Mouse (Mus musculus): ENCODE results near the gene Cactin. TPM values are rescaled to one million over a fixed set of nuclear protein-coding genes. Genes with fewer than 3 reads are reported as not detected.

Gene Cactin
- polyA plus RNA-seq, 2 experiments, result 25.3 to 50.0 TPM

- WGBS, result 30% methylated on average over 14 of the region's 19 CpGs
- peak; percentile 51 for ATAC-seq (ENCODE audit: low FRiP score, low read depth)
- no peaks in the 10 kb centered on the region for H3K9me3 ChIP-seq (ENCODE audit: control insufficient read depth, low read length)
- peaks cover 20% of the 10 kb centered on the region for H3K4me1 ChIP-seq (ENCODE audit: control insufficient read depth, insufficient read depth, low read length)
- H3K36me3 ChIP-seq (ENCODE audit: control insufficient read depth, insufficient read depth, low read length), result no peaks in the 10 kb centered on the region
- TF ChIP-seq POLR2A (IDR thresholded peaks at IDR 0.05; ENCODE audit: borderline replicate concordance, extremely low read depth, insufficient read depth, insufficient read length), result no peak
- H3K27me3 ChIP-seq (ENCODE audit: control insufficient read depth, insufficient read depth, low read length), result 0 out of 2 replicates have a peak, but pooled peaks cover 11% of the 10 kb centered on the region
- peak; percentile 58 for DNase-seq (ENCODE audit: low spot score)
- H3K9ac ChIP-seq (ENCODE audit: low read depth, low read length, severe bottlenecking), result peak overlapping the region; percentile 40
- H3K4me2 ChIP-seq (replicated peaks; ENCODE audit: low read depth, low read length, severe bottlenecking), result peak overlapping the region; percentile 22
- H3K27ac ChIP-seq (replicated peaks; ENCODE audit: low read depth, low read length), result peak overlapping the region; percentile 86
- H3K4me3 ChIP-seq (replicated peaks; ENCODE audit: low read length), result no peak overlapping the region
Observed at GRCm38 (mm10) chr10:81335393-81336340, 14.8 kb downstream of the Cactin start.

- Histone ChIP-seq H3K4me2 (replicated peaks; ENCODE audit: low read depth, low read length, severe bottlenecking) (no peak overlapping the region), H3K27ac (replicated peaks; ENCODE audit: low read depth, low read length) (peak overlapping the region; percentile 86), H3K27me3 (ENCODE audit: control insufficient read depth, insufficient read depth, low read length) (peaks cover 19% of the 10 kb centered on the region; the same call in 1 of the 2 replicates), H3K4me3 (replicated peaks; ENCODE audit: low read length) (no peak overlapping the region), H3K4me1 (ENCODE audit: control insufficient read depth, insufficient read depth, low read length) (peaks cover 19% of the 10 kb centered on the region), H3K9me3 (ENCODE audit: control insufficient read depth, low read length) (no peaks in the 10 kb centered on the region), H3K9ac (ENCODE audit: low read depth, low read length, severe bottlenecking) (no peak overlapping the region), H3K36me3 (ENCODE audit: control insufficient read depth, insufficient read depth, low read length) (no peaks in the 10 kb centered on the region)
- no peak for TF ChIP-seq POLR2A (IDR thresholded peaks at IDR 0.05; ENCODE audit: borderline replicate concordance, extremely low read depth, insufficient read depth, insufficient read length)
- DNase-seq (ENCODE audit: low spot score) (no peak), ATAC-seq (ENCODE audit: low FRiP score, low read depth) (no peak)
- WGBS, result 95% methylated on average over 4 of the region's 4 CpGs
Observed at GRCm38 (mm10) chr10:81336558-81336957, 15.7 kb downstream of the Cactin start.

GRCm38 (mm10) chr10:81340551-81341332 lies 19.8 kb downstream of the Cactin start:
- no peak overlapping the region for H3K9ac ChIP-seq (ENCODE audit: low read depth, low read length, severe bottlenecking)
- 40% methylated on average over 17 of the region's 17 CpGs for WGBS
- no peak overlapping the region for H3K4me3 ChIP-seq (replicated peaks; ENCODE audit: low read length)
- H3K27ac ChIP-seq (replicated peaks; ENCODE audit: low read depth, low read length), result no peak overlapping the region
- no peak overlapping the region for H3K4me2 ChIP-seq (replicated peaks; ENCODE audit: low read depth, low read length, severe bottlenecking)
- H3K27me3 ChIP-seq (ENCODE audit: control insufficient read depth, insufficient read depth, low read length), result peaks cover 55% of the 10 kb centered on the region
- 0 out of 2 replicates have a peak, but pooled peaks cover 3% of the 10 kb centered on the region for H3K36me3 ChIP-seq (ENCODE audit: control insufficient read depth, insufficient read depth, low read length)
- peaks cover 14% of the 10 kb centered on the region for H3K4me1 ChIP-seq (ENCODE audit: control insufficient read depth, insufficient read depth, low read length)
- ATAC-seq (ENCODE audit: low FRiP score, low read depth), result no peak
- DNase-seq (ENCODE audit: low spot score), result no peak
- TF ChIP-seq POLR2A (IDR thresholded peaks at IDR 0.05; ENCODE audit: borderline replicate concordance, extremely low read depth, insufficient read depth, insufficient read length), result no peak
- H3K9me3 ChIP-seq (ENCODE audit: control insufficient read depth, low read length), result no peaks in the 10 kb centered on the region

- DNase-seq (ENCODE audit: low spot score) (peak; percentile 57), ATAC-seq (ENCODE audit: low FRiP score, low read depth) (no peak)
- 34% methylated on average over 16 of the region's 16 CpGs for WGBS
- TF ChIP-seq POLR2A (IDR thresholded peaks at IDR 0.05; ENCODE audit: borderline replicate concordance, extremely low read depth, insufficient read depth, insufficient read length), result no peak
- Histone ChIP-seq H3K4me1 (ENCODE audit: control insufficient read depth, insufficient read depth, low read length) (peaks cover 7% of the 10 kb centered on the region; the same call in 1 of the 2 replicates), H3K9ac (ENCODE audit: low read depth, low read length, severe bottlenecking) (no peak overlapping the region), H3K4me3 (replicated peaks; ENCODE audit: low read length) (no peak overlapping the region), H3K36me3 (ENCODE audit: control insufficient read depth, insufficient read depth, low read length) (0 out of 2 replicates have a peak, but pooled peaks cover 7% of the 10 kb centered on the region), H3K4me2 (replicated peaks; ENCODE audit: low read depth, low read length, severe bottlenecking) (no peak overlapping the region), H3K27ac (replicated peaks; ENCODE audit: low read depth, low read length) (no peak overlapping the region), H3K27me3 (ENCODE audit: control insufficient read depth, insufficient read depth, low read length) (peaks cover 55% of the 10 kb centered on the region), H3K9me3 (ENCODE audit: control insufficient read depth, low read length) (no peaks in the 10 kb centered on the region)
Observed at GRCm38 (mm10) chr10:81341333-81341949, 20.5 kb downstream of the Cactin start.

Data from limb, embryonic 14.5 days (tissue).